Mouse (Mus musculus) neural tube, embryonic 15.5 days (tissue): Measurements from ENCODE around the gene Dnah1. TPM values are rescaled to one million over a fixed set of nuclear protein-coding genes. Genes with fewer than 3 reads are reported as not detected.

Source experiments
- polyA plus RNA-seq: library from polyadenylated mRNA; unstranded; fragments of >200 nt; fragmentation: Nextera tagmentation; extraction: Ambion mirVana; gene quantifications from 2 replicates; pipeline ENCODE4 v1.2.1, GENCODE M21; 2015

The Dnah1 gene
- polyA plus RNA-seq, 1 experiment from 2014 or later: 3.0 TPM

Other genes starting within 250 kb of the Dnah1 start
- 71.6 and 73.4 TPM in 2 replicates for gene Smim4, start 194.9 kb downstream of the Dnah1 start, polyA plus RNA-seq
- 226 and 228 TPM in 2 replicates for gene Nt5dc2, start 192.8 kb downstream of the Dnah1 start, polyA plus RNA-seq
- 16.9 and 18.1 TPM in 2 replicates for gene Stab1, start 155.3 kb downstream of the Dnah1 start, polyA plus RNA-seq
- gene Tnnc1, start 115.6 kb downstream of the Dnah1 start, polyA plus RNA-seq: 24.5 and 36.3 TPM in 2 replicates
- gene Nisch, start 107.0 kb downstream of the Dnah1 start, polyA plus RNA-seq: 309 and 327 TPM in 2 replicates
- gene Sema3g, start 106.0 kb downstream of the Dnah1 start, polyA plus RNA-seq: 0.47 and 0.69 TPM in 2 replicates
- gene Phf7, start 72.6 kb downstream of the Dnah1 start, polyA plus RNA-seq: 10.4 and 10.9 TPM in 2 replicates
- 93.3 and 96.1 TPM in 2 replicates for gene Bap1, start 72.4 kb downstream of the Dnah1 start, polyA plus RNA-seq
- 74.4 and 77.2 TPM in 2 replicates for gene Capn7, start 12.7 kb upstream of the Dnah1 start, polyA plus RNA-seq
- gene Sh3bp5, start 112.2 kb upstream of the Dnah1 start, polyA plus RNA-seq: 131 and 150 TPM in 2 replicates
- 7.4 and 12.9 TPM in 2 replicates for gene Eaf1, start 170.5 kb upstream of the Dnah1 start, polyA plus RNA-seq
- 40.3 and 47.4 TPM in 2 replicates for gene Mettl6, start 171.1 kb upstream of the Dnah1 start, polyA plus RNA-seq